Mouse (Mus musculus): ENCODE measurements around the gene Rab6b. TPM values are rescaled to one million over a fixed set of nuclear protein-coding genes. Genes with fewer than 3 reads are reported as not detected.
"Not testable (repeated sequence)": the region's sequence is repeated elsewhere in the genome, so short reads cannot be mapped to it uniquely, and the experiment has no call there.

Rab6b gene
- polyA plus RNA-seq, 1 experiment from 2014 or later, result 80.7 TPM

GRCm38 (mm10) chr9:103092248-103092647 is 19.3 kb upstream of the Rab6b start:
- Histone ChIP-seq H3K9ac (peak overlapping the region; percentile 62), H3K27ac (no peak overlapping the region), H3K9me3 (ENCODE audit: control insufficient read depth, low read length) (no peaks in the 10 kb centered on the region), H3K4me1 (replicated peaks; ENCODE audit: control insufficient read depth, insufficient read depth, low read length) (no peaks in the 10 kb centered on the region; the same call in 1 of the 2 replicates), H3K4me2 (replicated peaks) (peak overlapping the region; percentile 67), H3K4me3 (replicated peaks; ENCODE audit: low read length) (peak overlapping the region; percentile 38), H3K27me3 (ENCODE audit: control insufficient read depth, insufficient read depth, low read length) (no peaks in the 10 kb centered on the region), H3K36me3 (replicated peaks; ENCODE audit: control insufficient read depth, insufficient read depth) (no peaks in the 10 kb centered on the region)
- DNase-seq (ENCODE audit: low spot score) (peak; percentile 89), ATAC-seq (ENCODE audit: low FRiP score) (peak; percentile 91)
- 0% methylated on average over 19 of the region's 19 CpGs for WGBS

GRCm38 (mm10) chr9:103093681-103094080 is 17.9 kb upstream of the Rab6b start:
- H3K27me3 ChIP-seq (ENCODE audit: control insufficient read depth, insufficient read depth, low read length), result no peaks in the 10 kb centered on the region
- ATAC-seq (ENCODE audit: low FRiP score) (no peak), DNase-seq (ENCODE audit: low spot score) (no peak)
- no peaks in the 10 kb centered on the region; the same call in 1 of the 2 replicates for H3K4me1 ChIP-seq (replicated peaks; ENCODE audit: control insufficient read depth, insufficient read depth, low read length)
- H3K9ac ChIP-seq, result no peak overlapping the region
- H3K9me3 ChIP-seq (ENCODE audit: control insufficient read depth, low read length), result 0 out of 2 replicates have a peak, but pooled peaks cover 1% of the 10 kb centered on the region
- H3K36me3 ChIP-seq (replicated peaks; ENCODE audit: control insufficient read depth, insufficient read depth), result no peaks in the 10 kb centered on the region
- no peak overlapping the region for H3K4me2 ChIP-seq (replicated peaks)
- H3K27ac ChIP-seq, result no peak overlapping the region
- WGBS, result 91% methylated on average over 3 of the region's 3 CpGs
- H3K4me3 ChIP-seq (replicated peaks; ENCODE audit: low read length), result no peak overlapping the region

- ATAC-seq (ENCODE audit: low FRiP score) (peak; percentile 38), DNase-seq (ENCODE audit: low spot score) (peak; percentile 68)
- H3K9ac ChIP-seq; H3K36me3 ChIP-seq (replicated peaks; ENCODE audit: control insufficient read depth, insufficient read depth); H3K27me3 ChIP-seq (ENCODE audit: control insufficient read depth, insufficient read depth, low read length); H3K9me3 ChIP-seq (ENCODE audit: control insufficient read depth, low read length): not testable (repeated sequence)
- Histone ChIP-seq H3K4me2 (replicated peaks) (peak overlapping the region; percentile 53), H3K27ac (0 out of 2 replicates have a peak overlapping the region, but pooled peaks have one; percentile 45), H3K4me3 (replicated peaks; ENCODE audit: low read length) (peak overlapping the region; percentile 39), H3K4me1 (replicated peaks; ENCODE audit: control insufficient read depth, insufficient read depth, low read length) (peaks cover 17% of the 10 kb centered on the region)
- WGBS, result 17% methylated on average over 7 of the region's 14 CpGs
Measured at GRCm38 (mm10) chr9:103108341-103108798, 3.2 kb upstream of the Rab6b start.

GRCm38 (mm10) chr9:103108943-103109670 is 2.5 kb upstream of the Rab6b start:
- Histone ChIP-seq H3K27me3 (ENCODE audit: control insufficient read depth, insufficient read depth, low read length) (no peaks in the 10 kb centered on the region), H3K4me1 (replicated peaks; ENCODE audit: control insufficient read depth, insufficient read depth, low read length) (peaks cover 24% of the 10 kb centered on the region), H3K9me3 (ENCODE audit: control insufficient read depth, low read length) (no peaks in the 10 kb centered on the region), H3K9ac (peak overlapping the region; percentile 56), H3K4me2 (replicated peaks) (peak overlapping the region; percentile 76), H3K36me3 (replicated peaks; ENCODE audit: control insufficient read depth, insufficient read depth) (no peaks in the 10 kb centered on the region), H3K4me3 (replicated peaks; ENCODE audit: low read length) (peak overlapping the region; percentile 39), H3K27ac (peak overlapping the region; percentile 64)
- ATAC-seq (ENCODE audit: low FRiP score) (no peak), DNase-seq (ENCODE audit: low spot score) (no peak)
- WGBS, result 36% methylated on average over 18 of the region's 18 CpGs

GRCm38 (mm10) chr9:103109911-103110310 is 1.7 kb upstream of the Rab6b start:
- Histone ChIP-seq H3K27me3 (ENCODE audit: control insufficient read depth, insufficient read depth, low read length) (no peaks in the 10 kb centered on the region), H3K9ac (no peak overlapping the region), H3K4me1 (replicated peaks; ENCODE audit: control insufficient read depth, insufficient read depth, low read length) (peaks cover 32% of the 10 kb centered on the region), H3K36me3 (replicated peaks; ENCODE audit: control insufficient read depth, insufficient read depth) (no peaks in the 10 kb centered on the region), H3K4me2 (replicated peaks) (no peak overlapping the region), H3K9me3 (ENCODE audit: control insufficient read depth, low read length) (no peaks in the 10 kb centered on the region), H3K27ac (no peak overlapping the region), H3K4me3 (replicated peaks; ENCODE audit: low read length) (no peak overlapping the region)
- no peak for ATAC-seq (ENCODE audit: low FRiP score)
- 68% methylated on average over 2 of the region's 2 CpGs for WGBS
- no peak for DNase-seq (ENCODE audit: low spot score)

- Histone ChIP-seq H3K9ac (peak overlapping the region; percentile 97), H3K27me3 (ENCODE audit: control insufficient read depth, insufficient read depth, low read length) (no peaks in the 10 kb centered on the region), H3K4me3 (replicated peaks; ENCODE audit: low read length) (peak overlapping the region; percentile 95), H3K27ac (peak overlapping the region; percentile 95), H3K4me2 (replicated peaks) (peak overlapping the region; percentile 57), H3K36me3 (replicated peaks; ENCODE audit: control insufficient read depth, insufficient read depth) (no peaks in the 10 kb centered on the region), H3K4me1 (replicated peaks; ENCODE audit: control insufficient read depth, insufficient read depth, low read length) (peaks cover 36% of the 10 kb centered on the region), H3K9me3 (ENCODE audit: control insufficient read depth, low read length) (no peaks in the 10 kb centered on the region)
- 12% methylated on average over 18 of the region's 18 CpGs for WGBS
- DNase-seq (ENCODE audit: low spot score) (no peak), ATAC-seq (ENCODE audit: low FRiP score) (no peak; the same call in 1 of the 2 replicates)
Measured at GRCm38 (mm10) chr9:103110727-103111501, 673 bp upstream of the Rab6b start.

GRCm38 (mm10) chr9:103112471-103113271 is 1.1 kb downstream of the Rab6b start:
- Histone ChIP-seq H3K9ac (peak overlapping the region; percentile 97), H3K36me3 (replicated peaks; ENCODE audit: control insufficient read depth, insufficient read depth) (peaks cover 5% of the 10 kb centered on the region; the same call in 1 of the 2 replicates), H3K9me3 (ENCODE audit: control insufficient read depth, low read length) (no peaks in the 10 kb centered on the region), H3K4me3 (replicated peaks; ENCODE audit: low read length) (peak overlapping the region; percentile 95), H3K27ac (peak overlapping the region; percentile 95), H3K27me3 (ENCODE audit: control insufficient read depth, insufficient read depth, low read length) (no peaks in the 10 kb centered on the region), H3K4me1 (replicated peaks; ENCODE audit: control insufficient read depth, insufficient read depth, low read length) (peaks cover 50% of the 10 kb centered on the region), H3K4me2 (replicated peaks) (peak overlapping the region; percentile 57)
- peak; percentile 28 for ATAC-seq (ENCODE audit: low FRiP score)
- WGBS, result under 1% methylated on average over 34 of the region's 35 CpGs
- DNase-seq (ENCODE audit: low spot score), result no peak

DNA sequence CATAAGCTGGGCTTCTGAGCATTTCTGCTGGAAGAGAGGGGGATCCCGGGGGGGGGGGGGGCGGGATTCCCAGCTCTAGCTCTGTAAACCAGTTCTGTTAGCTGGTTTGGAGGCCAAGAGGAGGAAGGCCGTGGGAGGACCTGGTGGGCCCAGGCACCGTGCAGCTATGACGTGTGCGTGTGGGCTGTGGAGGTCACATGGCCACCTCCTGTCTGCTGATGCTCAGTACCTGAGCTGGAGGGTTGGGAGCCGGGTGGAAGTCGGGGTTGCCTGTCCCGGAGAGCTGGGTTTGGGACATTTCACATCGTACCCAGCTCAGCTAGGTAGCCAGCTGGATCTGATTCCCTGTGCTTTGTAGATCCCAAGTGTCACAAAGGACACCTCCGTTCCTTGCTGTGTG is 1.8 kb downstream of the Rab6b start:
- no peaks in the 10 kb centered on the region for H3K9me3 ChIP-seq (ENCODE audit: control insufficient read depth, low read length)
- ATAC-seq (ENCODE audit: low FRiP score), result no peak
- H3K4me1 ChIP-seq (replicated peaks; ENCODE audit: control insufficient read depth, insufficient read depth, low read length), result peaks cover 57% of the 10 kb centered on the region
- H3K27ac ChIP-seq, result peak overlapping the region; percentile 95
- H3K4me2 ChIP-seq (replicated peaks), result peak overlapping the region; percentile 57
- peaks cover 7% of the 10 kb centered on the region; the same call in 1 of the 2 replicates for H3K36me3 ChIP-seq (replicated peaks; ENCODE audit: control insufficient read depth, insufficient read depth)
- WGBS, result 29% methylated on average over 9 of the region's 11 CpGs
- no peak for DNase-seq (ENCODE audit: low spot score)
- no peaks in the 10 kb centered on the region for H3K27me3 ChIP-seq (ENCODE audit: control insufficient read depth, insufficient read depth, low read length)
- H3K9ac ChIP-seq, result peak overlapping the region; percentile 97
- peak overlapping the region; percentile 95 for H3K4me3 ChIP-seq (replicated peaks; ENCODE audit: low read length)
